Mouse (Mus musculus): ENCODE data around the gene Nxph1. TPM values are rescaled to one million over a fixed set of nuclear protein-coding genes. Genes with fewer than 3 reads are reported as not detected.

Nxph1 gene
- 0.16 TPM for polyA plus RNA-seq (2014; fragmentation: Illumina TruSeq; extraction: RNeasy Lipid Tissue Mini Kit (QIAGEN cat#74804); ENCODE audit: low read depth, low replicate concordance)

GRCm38 (mm10) chr6:8948131-8948470, at the start of gene Nxph1:
Gene Nxph1 (plus strand): TSS chr6:8948431.

Other genes starting within 250 kb of the Nxph1 start
- gene Ica1, start 169.9 kb upstream of the Nxph1 start, polyA plus RNA-seq (2014; fragmentation: Illumina TruSeq; extraction: RNeasy Lipid Tissue Mini Kit (QIAGEN cat#74804); ENCODE audit: low read depth, low replicate concordance) = 12.5 TPM

All from kidney, adult 10 weeks (tissue).